ENCODE assay signal across 31 mouse cellular contexts in the genomic region with DNA sequence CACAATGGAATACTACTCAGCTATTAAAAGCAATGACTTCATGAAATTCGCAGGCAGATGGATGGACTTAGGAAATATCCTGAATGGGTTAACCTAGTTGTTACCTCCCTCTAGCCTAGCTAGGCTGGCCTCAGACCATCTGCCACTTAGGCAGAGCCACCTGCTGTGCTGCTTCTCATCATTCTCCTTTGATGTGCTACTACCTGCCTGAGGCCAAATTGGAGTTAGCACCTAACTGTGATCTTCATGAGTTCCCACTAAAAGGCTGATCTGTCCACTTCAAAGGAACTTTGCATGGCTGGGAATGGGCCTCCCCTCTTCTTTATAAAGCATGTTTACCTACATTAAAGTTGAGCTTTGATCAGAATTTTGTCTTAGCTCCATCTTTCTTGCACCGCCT. TPM values are rescaled to one million over a fixed set of nuclear protein-coding genes. Genes with fewer than 3 reads are reported as not detected.
"Had no signal": no experiment of that assay in that cellular context is flagged by ENCODE, and none has a peak within 500 bp of the region (broad histone marks: within the 10 kb centered on the region; RNA-seq: fewer than 3 reads in every experiment).

No protein-coding gene starts in this region.

- DNase-seq: left cerebral cortex, postnatal 4 days; liver; liver, embryonic 13.5 days; liver, postnatal 0 days; lung, adult 18-20 months; lung, adult 2 months; lung, embryonic 14.5 days; lung, postnatal 10 days; lung, postnatal 14 days; lung, postnatal 36 days; lung, postnatal 4 days; midbrain, embryonic 14.5 days had no signal

- H3K36me3 ChIP-seq: limb, embryonic 10.5 days; limb, embryonic 12.5 days; limb, embryonic 13.5 days; limb, embryonic 15.5 days; liver, embryonic 12.5 days; liver, embryonic 13.5 days; liver, embryonic 15.5 days; lung, embryonic 15.5 days; midbrain, embryonic 10.5 days; midbrain, embryonic 12.5 days; midbrain, embryonic 13.5 days; midbrain, embryonic 15.5 days had no signal

- H3K4me1 ChIP-seq: limb, embryonic 10.5 days; limb, embryonic 12.5 days; limb, embryonic 13.5 days; limb, embryonic 15.5 days; liver, embryonic 12.5 days; liver, embryonic 13.5 days; liver, embryonic 15.5 days; lung, embryonic 15.5 days; megakaryocyte, embryonic 14.5 days; midbrain, embryonic 10.5 days; midbrain, embryonic 12.5 days; midbrain, embryonic 13.5 days; midbrain, embryonic 15.5 days had no signal

- H3K9ac ChIP-seq: limb, embryonic 12.5 days; limb, embryonic 13.5 days; limb, embryonic 15.5 days; liver, embryonic 12.5 days; liver, embryonic 13.5 days; liver, embryonic 14.5 days; liver, embryonic 15.5 days; liver, postnatal 0 days; lung, embryonic 14.5 days; lung, embryonic 15.5 days; midbrain, embryonic 12.5 days; midbrain, embryonic 13.5 days; midbrain, embryonic 15.5 days had no signal

- H3K4me3 ChIP-seq: limb, embryonic 10.5 days; limb, embryonic 12.5 days; limb, embryonic 13.5 days; limb, embryonic 15.5 days; liver, embryonic 12.5 days; liver, embryonic 13.5 days; liver, embryonic 15.5 days; lung, embryonic 15.5 days; megakaryocyte, embryonic 14.5 days; midbrain, embryonic 10.5 days; midbrain, embryonic 12.5 days; midbrain, embryonic 13.5 days; midbrain, embryonic 15.5 days; myocyte had no signal

- H3K27ac ChIP-seq: limb, embryonic 10.5 days; limb, embryonic 12.5 days; limb, embryonic 13.5 days; limb, embryonic 15.5 days; liver, embryonic 12.5 days; liver, embryonic 13.5 days; liver, embryonic 14.5 days; liver, embryonic 15.5 days; lung, embryonic 15.5 days; macrophage; midbrain, embryonic 10.5 days; midbrain, embryonic 12.5 days; midbrain, embryonic 13.5 days; midbrain, embryonic 15.5 days had no signal

- H3K9me3 ChIP-seq: limb, embryonic 10.5 days; limb, embryonic 12.5 days; limb, embryonic 13.5 days; limb, embryonic 15.5 days; liver, embryonic 12.5 days; liver, embryonic 13.5 days; liver, embryonic 15.5 days; lung, embryonic 15.5 days; midbrain, embryonic 10.5 days; midbrain, embryonic 12.5 days; midbrain, embryonic 13.5 days; midbrain, embryonic 15.5 days had no signal

RNA-seq across cellular contexts. Expression of gene Gucy1a2, which starts 11.5 kb away (rescaled TPM):
- total RNA-seq: megakaryocyte progenitor cell, adult 5-6 weeks; megakaryocyte, adult 5-6 weeks; megakaryocyte-erythroid progenitor cell, adult 5-6 weeks; monocyte, adult 5-6 weeks had no signal
